Mouse (Mus musculus) activated CD4-positive, CD25-positive, alpha-beta regulatory T cell, adult 9 weeks (primary cell): Measurements from ENCODE around the gene Wdr76. TPM values are rescaled to one million over a fixed set of nuclear protein-coding genes. Genes with fewer than 3 reads are reported as not detected.

Experiments
- polyA plus RNA-seq: library from polyadenylated mRNA; unstranded; fragments of 100-300 nt; shearing (Covaris generic); gene quantifications from one replicate; pipeline ENCODE4 v1.2.1, GENCODE M21; 2017

Gene Wdr76
- 8.7 TPM for polyA plus RNA-seq

GRCm38 (mm10) chr2:121505942-121506882 lies at the start of gene Wdr76, which contains the start of gene Mfap1a:
Wdr76 (plus strand) TSS chr2:121506723.
Mfap1a (minus strand) TSS chr2:121506665.

GRCm38 (mm10) chr2:121473301-121474179 lies 33.0 kb upstream of the Wdr76 start, which contains the start of gene Mfap1b:
Mfap1b (minus strand) TSS chr2:121474067.

Other genes with a start within 250 kb of the Wdr76 start
- 82.4 TPM for gene Trp53bp1, start 235.3 kb upstream of the Wdr76 start, polyA plus RNA-seq
- 0.06 TPM for gene Map1a, start 217.1 kb upstream of the Wdr76 start, polyA plus RNA-seq
- gene Ppip5k1, start 151.3 kb upstream of the Wdr76 start, polyA plus RNA-seq = 15.4 TPM
- not detected for gene Ckmt1, start 149.0 kb upstream of the Wdr76 start, polyA plus RNA-seq
- 0.16 TPM for gene Strc, start 119.6 kb upstream of the Wdr76 start, polyA plus RNA-seq
- gene Pdia3, start 92.9 kb upstream of the Wdr76 start, polyA plus RNA-seq = 623 TPM
- gene Catsper2, start 92.9 kb upstream of the Wdr76 start, polyA plus RNA-seq = 2.0 TPM
- 0.87 TPM for gene Ell3, start 62.4 kb upstream of the Wdr76 start, polyA plus RNA-seq
- 565 TPM for gene Serf2, start 57.5 kb upstream of the Wdr76 start, polyA plus RNA-seq
- gene Hypk, start 53.4 kb upstream of the Wdr76 start, polyA plus RNA-seq = 143 TPM
- not detected for gene Serinc4, start 49.9 kb upstream of the Wdr76 start, polyA plus RNA-seq
- gene Mfap1b, start 32.7 kb upstream of the Wdr76 start, polyA plus RNA-seq = 103 TPM
- 36.1 TPM for gene Mfap1a, start 58 bp upstream of the Wdr76 start, polyA plus RNA-seq